Mouse (Mus musculus) thymus, adult 2 months (tissue): ENCODE data around the gene Wscd2.

ENCODE experiments used
- CTCF ChIP-seq: fragments of 200-500 bp; IDR thresholded peaks from 2 replicates; pipeline ENCODE4 v1.5.1; 2012; ENCODE audit warnings: mild to moderate bottlenecking, control low read depth, low read length, moderate library complexity, borderline replicate concordance; ENCODE audit not compliant: control insufficient read depth, poor library complexity, insufficient read depth; ENCODE audit errors: extremely low read depth
- POLR2A ChIP-seq: fragments of 200-500 bp; IDR thresholded peaks from 2 replicates; pipeline ENCODE4 v1.6.1; 2012; ENCODE audit warnings: mild to moderate bottlenecking, low read length, control low read depth, moderate library complexity; ENCODE audit not compliant: control insufficient read depth, poor library complexity, insufficient read depth; ENCODE audit errors: extremely low read depth

DNA sequence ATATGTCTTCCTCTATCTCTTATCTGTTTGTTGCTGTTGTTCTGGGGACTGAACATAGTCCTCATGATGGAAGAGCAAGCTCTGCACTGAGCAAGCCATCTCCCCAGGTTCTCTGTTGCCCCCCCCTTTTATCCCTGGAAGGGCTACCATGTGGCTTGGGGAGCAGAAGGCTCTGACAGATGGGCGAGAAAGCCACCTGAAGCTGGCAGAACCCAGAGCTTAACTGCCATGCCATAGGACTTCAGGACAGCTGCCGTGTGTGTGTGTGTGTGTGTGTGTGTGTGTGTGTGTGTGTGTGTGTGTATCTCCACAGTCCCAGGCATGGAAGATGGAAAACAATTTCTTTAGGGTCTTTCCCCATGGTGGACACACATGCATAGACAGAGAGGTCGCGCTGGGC, 128.6 kb downstream of the Wscd2 start:
- TF ChIP-seq POLR2A (no peak), CTCF (no peak)
